Mouse (Mus musculus) erythroblast, embryonic 14.5 days (primary cell): ENCODE results near the gene Acot11.

Source experiments
- GATA1 ChIP-seq: IDR thresholded peaks from 2 replicates; pipeline ENCODE4 v1.6.1; 2012; ENCODE audit warnings: low read length, inconsistent platforms, mixed read lengths
- TAL1 ChIP-seq: IDR thresholded peaks from 3 replicates; pipeline ENCODE4 v1.6.1; 2012; ENCODE audit warnings: low read length, inconsistent platforms, mixed read lengths

DNA sequence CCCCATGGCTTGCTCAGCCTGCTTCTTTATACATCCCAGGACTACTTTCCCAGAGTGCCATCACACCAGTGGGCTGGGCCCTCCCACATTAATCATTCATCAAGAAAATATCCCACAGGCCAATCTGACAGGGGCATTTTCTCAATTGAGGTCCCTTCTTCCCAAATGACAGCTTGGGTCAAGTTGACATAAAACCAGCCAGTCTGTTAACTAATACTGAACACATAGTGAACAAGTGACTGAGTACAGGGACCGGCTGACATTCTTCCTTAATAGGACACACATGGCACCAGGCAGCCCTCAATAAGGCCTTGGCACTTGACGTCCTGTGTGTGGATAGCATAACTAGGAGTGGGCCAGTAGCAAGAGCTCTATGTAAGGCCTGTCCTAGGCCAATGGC, 35.5 kb downstream of the Acot11 start:
- TF ChIP-seq GATA1 (no peak), TAL1 (no peak)
